Mouse (Mus musculus) ES-E14 (cell line): ENCODE results near the gene Micall2. TPM values are rescaled to one million over a fixed set of nuclear protein-coding genes. Genes with fewer than 3 reads are reported as not detected.
A peak's percentile ranks its signal among the peaks of the same experiment; 100 is the strongest.

ENCODE experiments used
- DNase-seq: peaks from one replicate; pipeline ENCODE4 v3.0.0-alpha.2; 2013; ENCODE audit warnings: low read depth, low spot score
- H3K27ac ChIP-seq: 2 replicates; pipeline ENCODE4 v1.5.1; 2012; ENCODE audit warnings: low read depth, mild to moderate bottlenecking, low read length, moderate library complexity, mixed read lengths; ENCODE audit not compliant: poor library complexity, insufficient read depth, severe bottlenecking
- H3K36me3 ChIP-seq: 2 replicates; pipeline ENCODE4 v1.6.1; 2012; ENCODE audit warnings: mild to moderate bottlenecking, low read length, moderate library complexity, mixed read lengths; ENCODE audit not compliant: control insufficient read depth, poor library complexity, insufficient read depth, severe bottlenecking
- H3K4me1 ChIP-seq, 2 experiments: fragments of 150-350 bp in 1 of 2; sonication (generic) in 1 of 2; 2 replicates each; pipeline ENCODE4 v1.6.1; 2012; ENCODE audit warnings: low read length in 2 of 2, mild to moderate bottlenecking in 1 of 2, mixed read lengths in 1 of 2; ENCODE audit not compliant: control insufficient read depth in 2 of 2, insufficient read depth in 2 of 2, poor library complexity in 1 of 2
- H3K4me3 ChIP-seq, 2 experiments: fragments of 150-350 bp in 1 of 2; sonication (generic) in 1 of 2; 2 replicates each; pipeline ENCODE4 v1.5.1; 2012; ENCODE audit warnings: low read length in 2 of 2, low read depth in 1 of 2, mild to moderate bottlenecking in 1 of 2, mixed read lengths in 1 of 2; ENCODE audit not compliant: insufficient read depth in 1 of 2, poor library complexity in 1 of 2, severe bottlenecking in 1 of 2
- H3K9ac ChIP-seq: 2 replicates; pipeline ENCODE4 v1.6.1; 2012; ENCODE audit warnings: low read depth, mild to moderate bottlenecking, low read length, mixed read lengths; ENCODE audit not compliant: poor library complexity, insufficient read depth, severe bottlenecking
- H3K9me3 ChIP-seq: fragments of 150-350 bp; sonication (generic); 2 replicates; pipeline ENCODE4 v1.6.1; 2012; ENCODE audit warnings: low read depth, mild to moderate bottlenecking, low read length; ENCODE audit not compliant: control insufficient read depth, insufficient read depth
- CHD2 ChIP-seq: IDR thresholded peaks from 2 replicates; pipeline ENCODE4 v1.6.1; 2014; ENCODE audit warnings: mild to moderate bottlenecking, low read depth, low read length, inconsistent platforms
- HCFC1 ChIP-seq: IDR thresholded peaks from 2 replicates; pipeline ENCODE4 v1.6.1; 2012; ENCODE audit warnings: low read length, inconsistent platforms, borderline replicate concordance; ENCODE audit not compliant: insufficient read depth
- MAFK ChIP-seq: IDR thresholded peaks from 2 replicates; pipeline ENCODE4 v1.6.1; 2014; ENCODE audit warnings: mild to moderate bottlenecking, low read depth, low read length, inconsistent platforms; ENCODE audit not compliant: insufficient read depth
- ZC3H11A ChIP-seq: IDR thresholded peaks from 2 replicates; pipeline ENCODE4 v1.6.1; 2012; ENCODE audit warnings: low read depth, mild to moderate bottlenecking, inconsistent platforms, low read length, borderline replicate concordance
- ZNF384 ChIP-seq: IDR thresholded peaks from 2 replicates; pipeline ENCODE4 v1.6.1; 2012; ENCODE audit warnings: low read depth, low read length, inconsistent platforms
- in situ Hi-C, 2 experiments: fragments of 600-800 bp; cut with MboI; formaldehyde crosslinking; loops; one replicate each; pipeline ENCODE4 v1.15.1; 2025; ENCODE audit warnings: low sequenced_read_pairs in 2 of 2, inconsistent platforms in 1 of 2; ENCODE audit not compliant: unreplicated experiment in 2 of 2
- total RNA-seq: library from RNA; depleted of rRNA; stranded (reverse); fragments of 300-350 nt; gene quantifications from 2 replicates; pipeline ENCODE4 v1.2.3, GENCODE M21; 2012; rRNA removed

Micall2 gene
- total RNA-seq, 1 experiment: 2.2 TPM

DNA sequence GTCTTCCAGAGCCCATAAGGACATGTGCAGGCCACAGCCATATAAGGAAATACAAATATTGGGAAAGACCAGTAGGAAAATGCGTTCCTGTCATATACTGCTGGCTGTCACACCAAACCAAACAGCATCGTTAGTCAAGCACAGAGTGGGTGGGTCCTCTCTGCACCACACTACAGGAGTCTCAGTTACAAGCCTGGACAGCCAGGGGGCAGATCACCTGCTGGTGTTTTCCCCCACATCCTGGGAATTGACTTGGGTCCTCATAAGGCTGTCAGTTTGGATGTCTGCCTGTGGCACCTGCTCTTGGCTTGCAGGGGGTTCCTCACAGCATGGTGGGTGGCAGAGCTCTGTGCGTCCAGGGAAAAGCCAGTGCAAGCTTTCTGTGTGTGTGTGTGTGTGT, 70.8 kb downstream of the Micall2 start:
- in situ Hi-C loops: no loop called here
- Histone ChIP-seq H3K9ac (no peak overlapping the region), H3K4me1 (0 out of 4 replicates have a peak, but pooled peaks cover 0 to 2% of the 10 kb centered on the region in 2 experiments), H3K27ac (no peak overlapping the region), H3K36me3 (no peaks in the 10 kb centered on the region), H3K4me3 (no peak overlapping the region), H3K9me3 (no peaks in the 10 kb centered on the region)
- DNase-seq: no peak
- TF ChIP-seq MAFK (no peak), ZC3H11A (no peak), HCFC1 (no peak), CHD2 (no peak), ZNF384 (no peak)

DNA sequence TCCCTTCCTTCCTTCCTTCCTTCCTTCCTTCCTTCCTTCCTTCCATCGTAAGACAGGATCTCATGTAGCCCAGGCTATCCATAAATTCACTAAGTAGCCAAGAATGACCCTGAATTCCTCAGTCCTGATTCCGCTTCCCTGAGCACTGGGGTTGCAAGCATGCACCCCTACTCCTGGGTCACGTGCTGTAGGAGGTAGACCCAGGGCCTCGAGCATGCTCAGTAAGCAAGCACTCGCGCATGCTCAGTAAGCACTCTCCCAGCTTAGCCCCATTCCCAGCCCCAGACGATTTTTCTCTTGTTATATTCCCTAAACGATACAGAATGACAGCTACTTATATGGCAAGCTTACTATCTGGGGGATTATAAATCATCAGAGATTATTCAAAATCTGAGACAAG, 74.4 kb downstream of the Micall2 start:
- H3K9me3 ChIP-seq: no peaks in the 10 kb centered on the region
- no peak for DNase-seq
- H3K4me3 ChIP-seq: no peak overlapping the region
- H3K4me1 ChIP-seq: no peaks in the 10 kb centered on the region
- in situ Hi-C loops: no loop called here
- TF ChIP-seq HCFC1: no peak
- TF ChIP-seq ZNF384: no peak
- no peak for TF ChIP-seq CHD2
- TF ChIP-seq ZC3H11A: no peak
- TF ChIP-seq MAFK: no peak
- H3K27ac ChIP-seq: no peak overlapping the region
- no peak overlapping the region for H3K9ac ChIP-seq
- H3K36me3 ChIP-seq: no peaks in the 10 kb centered on the region

DNA sequence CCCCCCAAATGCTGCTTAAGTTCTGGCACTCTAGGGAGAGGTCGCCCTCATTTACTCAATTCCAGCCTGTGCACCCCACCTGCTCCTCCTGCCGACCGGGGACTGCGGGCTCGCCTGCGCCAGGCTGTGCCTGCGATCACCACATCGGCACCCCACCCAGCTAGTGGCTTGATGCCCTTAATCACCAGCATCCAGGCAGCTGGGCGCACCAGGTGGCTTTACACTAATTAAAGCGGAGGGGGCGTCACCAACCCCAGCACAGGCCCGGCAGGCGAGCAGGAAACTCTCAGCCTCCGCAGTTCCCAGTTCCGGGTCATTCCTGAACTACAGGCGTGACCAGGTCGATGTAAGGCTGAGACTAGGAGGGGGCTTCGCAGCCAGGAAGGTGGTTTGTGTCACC, 76.8 kb downstream of the Micall2 start:
- in situ Hi-C loops: no loop called here
- Histone ChIP-seq H3K27ac (no peak overlapping the region), H3K4me1 (no peaks in the 10 kb centered on the region), H3K9me3 (no peaks in the 10 kb centered on the region), H3K36me3 (no peaks in the 10 kb centered on the region), H3K4me3 (no peak overlapping the region), H3K9ac (no peak overlapping the region)
- peak; percentile 13 for DNase-seq
- TF ChIP-seq MAFK (no peak), ZC3H11A (no peak), CHD2 (no peak), ZNF384 (no peak), HCFC1 (no peak)

DNA sequence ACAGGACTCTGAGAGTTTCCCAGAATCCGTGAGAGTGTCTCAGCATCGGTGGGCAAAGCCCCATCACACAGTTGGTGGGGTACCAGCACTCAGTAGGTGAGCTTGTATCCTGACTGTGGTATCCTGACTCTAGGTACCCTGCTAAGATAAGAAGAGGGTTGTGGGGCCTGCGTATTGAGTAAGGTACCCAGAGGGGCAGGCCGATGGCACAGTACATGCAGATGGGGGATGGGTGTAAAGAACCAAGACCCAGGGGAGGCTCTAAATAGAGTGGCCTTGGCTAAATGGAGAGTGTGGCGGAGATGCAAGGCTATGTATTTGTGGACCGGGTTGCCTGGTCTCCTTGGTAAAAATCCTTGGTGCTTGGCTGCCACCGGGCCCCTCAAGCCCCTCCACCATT, 77.3 kb downstream of the Micall2 start:
- TF ChIP-seq ZC3H11A: no peak
- TF ChIP-seq CHD2: no peak
- TF ChIP-seq ZNF384: no peak
- TF ChIP-seq MAFK: no peak
- no peak for TF ChIP-seq HCFC1
- in situ Hi-C loops: no loop called here

DNA sequence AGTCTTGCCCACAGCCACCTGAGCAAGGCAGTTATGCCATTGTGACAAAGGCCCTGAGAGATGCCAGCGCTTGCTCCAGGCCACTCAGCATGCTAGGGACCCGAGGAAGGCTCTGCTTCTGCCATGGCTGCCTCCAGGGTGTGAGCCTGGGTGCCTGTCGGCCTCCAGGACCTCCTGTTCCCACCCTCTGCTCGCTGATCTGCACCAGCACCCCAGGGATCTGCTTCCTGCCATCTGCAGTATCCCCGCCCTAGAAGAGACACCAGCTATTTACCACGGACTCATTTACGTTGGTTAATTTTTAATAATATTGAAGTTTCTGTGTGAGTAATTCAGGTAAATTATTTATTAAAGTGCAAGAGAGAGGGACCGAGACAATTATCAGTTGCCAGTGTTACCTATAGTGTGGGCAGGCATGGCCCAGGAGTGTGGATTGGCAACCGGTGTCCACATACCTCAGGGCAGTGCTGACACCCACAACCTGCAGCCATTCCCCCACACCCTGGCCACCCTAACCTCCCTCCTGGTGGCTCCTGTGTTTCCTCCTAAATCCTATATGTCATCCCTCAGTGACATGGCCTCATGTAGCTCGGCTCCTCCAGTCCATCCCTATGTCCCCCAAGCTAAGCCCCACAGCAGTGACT, 78.1 kb downstream of the Micall2 start:
- no peaks in the 10 kb centered on the region for H3K4me1 ChIP-seq
- DNase-seq: no peak
- no peak overlapping the region for H3K4me3 ChIP-seq
- no peak for TF ChIP-seq CHD2
- TF ChIP-seq ZNF384: no peak
- TF ChIP-seq HCFC1: no peak
- TF ChIP-seq ZC3H11A: no peak
- no peak for TF ChIP-seq MAFK
- no peak overlapping the region for H3K9ac ChIP-seq
- in situ Hi-C loops: no loop called here
- H3K27ac ChIP-seq: no peak overlapping the region
- H3K36me3 ChIP-seq: no peaks in the 10 kb centered on the region
- no peaks in the 10 kb centered on the region for H3K9me3 ChIP-seq

More for the DNA sequence above, 77.3 kb downstream of the Micall2 start:
- no peak for DNase-seq
- no peaks in the 10 kb centered on the region for H3K36me3 ChIP-seq
- H3K4me1 ChIP-seq: no peaks in the 10 kb centered on the region
- no peaks in the 10 kb centered on the region for H3K9me3 ChIP-seq
- H3K4me3 ChIP-seq: no peak overlapping the region
- no peak overlapping the region for H3K9ac ChIP-seq
- H3K27ac ChIP-seq: no peak overlapping the region

Other genes with a start within 250 kb of the Micall2 start
- 0.16 TPM in 1 of 2 replicates, not detected in the other for gene Uncx, start 192.8 kb downstream of the Micall2 start, total RNA-seq
- 164 and 203 TPM in 2 replicates for gene Ints1, start 39.3 kb upstream of the Micall2 start, total RNA-seq
- 16.8 and 19.9 TPM in 2 replicates for gene Mafk, start 55.2 kb upstream of the Micall2 start, total RNA-seq
- 2.7 and 4.9 TPM in 2 replicates for gene Tmem184a, start 83.6 kb upstream of the Micall2 start, total RNA-seq
- gene Gm26938, start 90.1 kb upstream of the Micall2 start, total RNA-seq: not detected in 2 replicates
- gene Psmg3, start 90.5 kb upstream of the Micall2 start, total RNA-seq: 24.7 and 28.6 TPM in 2 replicates
- gene Elfn1, start 171.6 kb upstream of the Micall2 start, total RNA-seq: 0.53 and 1.1 TPM in 2 replicates